Mouse (Mus musculus) MEL (cell line): ENCODE results near the gene Pdzd7. TPM values are rescaled to one million over a fixed set of nuclear protein-coding genes. Genes with fewer than 3 reads are reported as not detected.
A peak's percentile ranks its signal among the peaks of the same experiment; 100 is the strongest.

ENCODE experiments used
- DNase-seq: peaks from one replicate; pipeline ENCODE4 v3.0.0; 2011; ENCODE audit warnings: low read depth, low spot score
- H3K27ac ChIP-seq: 2 replicates; pipeline ENCODE4 v1.5.1; 2012; ENCODE audit warnings: low read depth, mild to moderate bottlenecking, control low read depth, low read length, moderate library complexity; ENCODE audit not compliant: control insufficient read depth
- H3K27me3 ChIP-seq, 2 experiments: fragments of 150-350 bp in 1 of 2; sonication (generic) in 1 of 2; 2 replicates each; pipeline ENCODE4 v1.6.1; 2012; ENCODE audit warnings: low read length in 2 of 2, mild to moderate bottlenecking in 2 of 2, improper control_type of control experiment in 1 of 2, moderate library complexity in 1 of 2; ENCODE audit not compliant: insufficient read depth in 2 of 2, control insufficient read depth in 1 of 2
- H3K36me3 ChIP-seq, 2 experiments: 2 replicates each; pipeline ENCODE4 v1.6.1; 2012 to 2014; ENCODE audit warnings: low read length in 2 of 2, improper control_type of control experiment in 1 of 2, inconsistent platforms in 1 of 2, mild to moderate bottlenecking in 1 of 2; ENCODE audit not compliant: insufficient read depth in 2 of 2, control insufficient read depth in 1 of 2
- H3K4me1 ChIP-seq, 2 experiments: fragments of 150-350 bp in 1 of 2; sonication (generic) in 1 of 2; 2 replicates each; pipeline ENCODE4 v1.6.1; 2012; ENCODE audit warnings: low read length in 2 of 2, improper control_type of control experiment in 1 of 2, mild to moderate bottlenecking in 1 of 2; ENCODE audit not compliant: insufficient read depth in 2 of 2, control insufficient read depth in 1 of 2
- H3K4me3 ChIP-seq, 2 experiments: fragments of 150-350 bp in 1 of 2; sonication (generic) in 1 of 2; 2 replicates each; pipeline ENCODE4 v1.5.1; 2012; ENCODE audit warnings: low read depth in 2 of 2, low read length in 2 of 2, mild to moderate bottlenecking in 2 of 2, moderate library complexity in 2 of 2, control low read depth in 1 of 2, improper control_type of control experiment in 1 of 2; ENCODE audit not compliant: control insufficient read depth in 1 of 2, insufficient read depth in 1 of 2
- H3K79me2 ChIP-seq: 2 replicates; pipeline ENCODE4 v1.6.1; 2012; ENCODE audit warnings: mild to moderate bottlenecking, low read length, moderate library complexity; ENCODE audit not compliant: control insufficient read depth, poor library complexity, insufficient read depth
- H3K9ac ChIP-seq: 2 replicates; pipeline ENCODE4 v1.6.1; 2012; ENCODE audit warnings: low read depth, mild to moderate bottlenecking, control low read depth, low read length, moderate library complexity; ENCODE audit not compliant: control insufficient read depth, poor library complexity, severe bottlenecking
- H3K9me3 ChIP-seq: fragments of 150-350 bp; sonication (generic); replicated peaks from 2 replicates; pipeline ENCODE4 v1.6.1; 2012; ENCODE audit warnings: mild to moderate bottlenecking, low read length, improper control_type of control experiment, moderate library complexity; ENCODE audit not compliant: insufficient read depth
- BHLHE40 ChIP-seq: IDR thresholded peaks from 2 replicates; pipeline ENCODE4 v1.6.1; 2012; ENCODE audit warnings: low read depth, mild to moderate bottlenecking, inconsistent platforms, low read length, improper control_type of control experiment, borderline replicate concordance
- CHD1 ChIP-seq: IDR thresholded peaks from 2 replicates; pipeline ENCODE4 v1.6.1; 2012; ENCODE audit warnings: low read depth, mild to moderate bottlenecking, inconsistent platforms, low read length, improper control_type of control experiment
- CHD2 ChIP-seq: IDR thresholded peaks from 2 replicates; pipeline ENCODE4 v1.6.1; 2011; ENCODE audit warnings: low read length, improper control_type of control experiment
- CTCF ChIP-seq, 3 experiments: IDR thresholded peaks in 2 of 3; conservative IDR thresholded peaks in 1 of 3; 2 replicates each; pipeline ENCODE4 v1.5.1; 2011 to 2012; ENCODE audit warnings: low read length in 3 of 3, low read depth in 2 of 3, mild to moderate bottlenecking in 2 of 3, improper control_type of control experiment in 1 of 3, inconsistent platforms in 1 of 3, mixed read lengths in 1 of 3, moderate library complexity in 1 of 3; ENCODE audit not compliant: control insufficient read depth in 1 of 3, insufficient read depth in 1 of 3, poor library complexity in 1 of 3, severe bottlenecking in 1 of 3
- E2F4 ChIP-seq: IDR thresholded peaks from 2 replicates; pipeline ENCODE4 v1.6.1; 2011; ENCODE audit warnings: low read depth, low read length, improper control_type of control experiment, borderline replicate concordance
- ELF1 ChIP-seq: IDR thresholded peaks from 2 replicates; pipeline ENCODE4 v1.6.1; 2014; ENCODE audit warnings: low read depth, mild to moderate bottlenecking, inconsistent platforms, low read length, improper control_type of control experiment, moderate library complexity
- EP300 ChIP-seq, 2 experiments: IDR thresholded peaks; 2 replicates each; pipeline ENCODE4 v1.6.1; 2011; ENCODE audit warnings: improper control_type of control experiment in 2 of 2, low read length in 2 of 2, low read depth in 1 of 2, mild to moderate bottlenecking in 1 of 2
- ETS1 ChIP-seq: IDR thresholded peaks from 2 replicates; pipeline ENCODE4 v1.6.1; 2012; ENCODE audit warnings: low read depth, mild to moderate bottlenecking, inconsistent platforms, low read length, improper control_type of control experiment, moderate library complexity
- GABPA ChIP-seq: IDR thresholded peaks from 2 replicates; pipeline ENCODE4 v1.6.1; 2012; ENCODE audit warnings: low read depth, mild to moderate bottlenecking, inconsistent platforms, low read length, improper control_type of control experiment, moderate library complexity
- GATA1 ChIP-seq: IDR thresholded peaks from 2 replicates; pipeline ENCODE4 v1.6.1; 2011; ENCODE audit warnings: low read depth, low read length, improper control_type of control experiment
- HCFC1 ChIP-seq: IDR thresholded peaks from 2 replicates; pipeline ENCODE4 v1.6.1; 2012; ENCODE audit warnings: low read depth, mild to moderate bottlenecking, inconsistent platforms, low read length, improper control_type of control experiment, moderate library complexity
- JUND ChIP-seq: IDR thresholded peaks from 2 replicates; pipeline ENCODE4 v1.6.1; 2011; ENCODE audit warnings: low read depth, mild to moderate bottlenecking, improper control_type of control experiment, low read length
- KAT2A ChIP-seq: conservative IDR thresholded peaks from 2 replicates; pipeline ENCODE4 v1.6.1; 2012; ENCODE audit warnings: low read depth, low read length, improper control_type of control experiment, inconsistent platforms
- MAFK ChIP-seq: IDR thresholded peaks from 2 replicates; pipeline ENCODE4 v1.6.1; 2011; ENCODE audit warnings: low read depth, mild to moderate bottlenecking, low read length, improper control_type of control experiment, borderline replicate concordance
- MAX ChIP-seq: IDR thresholded peaks from 2 replicates; pipeline ENCODE4 v1.6.1; 2011; ENCODE audit warnings: low read length, improper control_type of control experiment
- MAZ ChIP-seq: IDR thresholded peaks from 2 replicates; pipeline ENCODE4 v1.6.1; 2012; ENCODE audit warnings: low read depth, mild to moderate bottlenecking, inconsistent platforms, low read length, improper control_type of control experiment
- MEF2A ChIP-seq: IDR thresholded peaks from 2 replicates; pipeline ENCODE4 v1.6.1; 2014; ENCODE audit warnings: low read depth, mild to moderate bottlenecking, inconsistent platforms, low read length, improper control_type of control experiment; ENCODE audit not compliant: poor library complexity, insufficient replicate concordance, severe bottlenecking; ENCODE audit errors: extremely low read depth
- MXI1 ChIP-seq: IDR thresholded peaks from 2 replicates; pipeline ENCODE4 v1.6.1; 2011; ENCODE audit warnings: mild to moderate bottlenecking, low read depth, low read length, improper control_type of control experiment
- MYB ChIP-seq: IDR thresholded peaks from 2 replicates; pipeline ENCODE4 v1.6.1; 2011; ENCODE audit warnings: mild to moderate bottlenecking, low read depth, low read length, improper control_type of control experiment
- NELFE ChIP-seq: IDR thresholded peaks from 2 replicates; pipeline ENCODE4 v1.6.1; 2011; ENCODE audit warnings: low read depth, low read length, improper control_type of control experiment
- NRF1 ChIP-seq: IDR thresholded peaks from 2 replicates; pipeline ENCODE4 v1.6.1; 2014; ENCODE audit warnings: low read depth, mild to moderate bottlenecking, inconsistent platforms, low read length, improper control_type of control experiment, moderate library complexity; ENCODE audit not compliant: poor library complexity, insufficient read depth, severe bottlenecking
- POLR2A ChIP-seq, 2 experiments: IDR thresholded peaks; 2 replicates each; pipeline ENCODE4 v1.6.1; 2011 to 2012; ENCODE audit warnings: low read length in 2 of 2, mild to moderate bottlenecking in 2 of 2, control low read depth in 1 of 2, improper control_type of control experiment in 1 of 2, low read depth in 1 of 2, moderate library complexity in 1 of 2; ENCODE audit not compliant: control insufficient read depth in 1 of 2, insufficient read depth in 1 of 2, poor library complexity in 1 of 2
- POLR2AphosphoS2 ChIP-seq: IDR thresholded peaks from 2 replicates; pipeline ENCODE4 v1.6.1; 2011; ENCODE audit warnings: low read length, improper control_type of control experiment
- POLR2AphosphoS5 ChIP-seq: IDR thresholded peaks from 2 replicates; pipeline ENCODE4 v1.6.1; 2012; ENCODE audit warnings: low read depth, borderline replicate concordance, mild to moderate bottlenecking, inconsistent platforms, low read length, moderate library complexity, mixed read lengths
- RCOR1 ChIP-seq: IDR thresholded peaks from 2 replicates; pipeline ENCODE4 v1.6.1; 2012; ENCODE audit warnings: low read depth, mild to moderate bottlenecking, inconsistent platforms, low read length, improper control_type of control experiment
- SIN3A ChIP-seq: IDR thresholded peaks from 2 replicates; pipeline ENCODE4 v1.6.1; 2012; ENCODE audit warnings: low read length, improper control_type of control experiment, inconsistent platforms
- SMC3 ChIP-seq: IDR thresholded peaks from 2 replicates; pipeline ENCODE4 v1.6.1; 2011; ENCODE audit warnings: low read depth, low read length, improper control_type of control experiment
- TBP ChIP-seq: IDR thresholded peaks from 2 replicates; pipeline ENCODE4 v1.8.0; 2011; ENCODE audit warnings: low read depth, low read length, improper control_type of control experiment
- TCF12 ChIP-seq: IDR thresholded peaks from 2 replicates; pipeline ENCODE4 v1.6.1; 2014; ENCODE audit warnings: low read depth, mild to moderate bottlenecking, inconsistent platforms, low read length, improper control_type of control experiment, moderate library complexity
- UBTF ChIP-seq: IDR thresholded peaks from 2 replicates; pipeline ENCODE4 v1.6.1; 2012; ENCODE audit warnings: low read depth, mild to moderate bottlenecking, inconsistent platforms, low read length, improper control_type of control experiment, moderate library complexity, borderline replicate concordance; ENCODE audit not compliant: insufficient read depth
- USF1 ChIP-seq: IDR thresholded peaks from 2 replicates; pipeline ENCODE4 v1.6.1; 2014; ENCODE audit warnings: low read depth, mild to moderate bottlenecking, inconsistent platforms, low read length, improper control_type of control experiment, moderate library complexity
- USF2 ChIP-seq, 2 experiments: IDR thresholded peaks; 2 replicates each; pipeline ENCODE4 v1.6.1; 2011 to 2012; ENCODE audit warnings: improper control_type of control experiment in 2 of 2, low read length in 2 of 2, borderline replicate concordance in 1 of 2, inconsistent platforms in 1 of 2, low read depth in 1 of 2, mild to moderate bottlenecking in 1 of 2; ENCODE audit not compliant: insufficient read depth in 1 of 2
- ZC3H11A ChIP-seq: IDR thresholded peaks from 2 replicates; pipeline ENCODE4 v1.6.1; 2012; ENCODE audit warnings: low read depth, mild to moderate bottlenecking, inconsistent platforms, low read length, improper control_type of control experiment
- ZKSCAN1 ChIP-seq: IDR thresholded peaks from 2 replicates; pipeline ENCODE4 v1.6.1; 2012; ENCODE audit warnings: low read depth, mild to moderate bottlenecking, inconsistent platforms, low read length, improper control_type of control experiment, moderate library complexity
- ZMIZ1 ChIP-seq: IDR thresholded peaks from 2 replicates; pipeline ENCODE4 v1.6.1; 2012; ENCODE audit warnings: low read depth, mild to moderate bottlenecking, inconsistent platforms, low read length, improper control_type of control experiment, moderate library complexity
- ZNF384 ChIP-seq: IDR thresholded peaks from 2 replicates; pipeline ENCODE4 v1.6.1; 2012; ENCODE audit warnings: low read depth, mild to moderate bottlenecking, inconsistent platforms, low read length, improper control_type of control experiment
- polyA plus RNA-seq, 2 experiments: library from polyadenylated mRNA; stranded (reverse) in 1 of 2; unstranded in 1 of 2; fragments of >175 nt in 1 of 2; fragments of >200 nt in 1 of 2; gene quantifications; 2 replicates each; pipeline versions ENCODE4 v1.2.1 to v1.2.4; 2012; ENCODE audit warnings: low replicate concordance in 2 of 2, low read depth in 1 of 2; ENCODE audit not compliant: insufficient read length in 2 of 2, insufficient read depth in 1 of 2, missing spikeins in 1 of 2
- total RNA-seq: library from RNA; depleted of rRNA; stranded (reverse); fragments of 300-350 nt; gene quantifications from 2 replicates; pipeline ENCODE4 v1.2.3, GENCODE M21; 2012

Pdzd7 gene
- total and polyA plus RNA-seq, 3 experiments: 0.08 to 0.56 TPM; not detected in 1

- Histone ChIP-seq H3K9me3 (no peaks in the 10 kb centered on the region), H3K36me3 (peaks cover 0 to 5% of the 10 kb centered on the region in 2 experiments; a peak in 1 of 4 replicates), H3K4me1 (peaks cover 5 to 13% of the 10 kb centered on the region in 2 experiments; a peak in 3 of 4 replicates), H3K27me3 (peaks cover 0 to 4% of the 10 kb centered on the region in 2 experiments; a peak in 1 of 4 replicates), H3K27ac (peak within 1 kb of the TSS; percentile 94), H3K9ac (peak within 1 kb of the TSS; percentile 71), H3K4me3 (peak within 1 kb of the TSS; percentile 63 to 69), H3K79me2 (no peaks in the 10 kb centered on the region)
- DNase-seq: peak; percentile 96
- TF ChIP-seq POLR2AphosphoS2 (no peak), BHLHE40 (no peak), ELF1 (no peak), KAT2A (no peak), USF1 (0 out of 2 replicates have a peak, but pooled peaks have one; percentile 27), NELFE (peak; percentile 48), TCF12 (peak; percentile 35; the same call in 1 of the 2 replicates), EP300 (IDR thresholded peaks at IDR 0.05; ENCODE audit: low read depth in 1 of 2, low read length in 2 of 2) (peak in 1 of 2 experiments; percentile 35; a peak in 1 of 4 replicates), CHD1 (no peak), RCOR1 (no peak; the same call in 1 of the 2 replicates), GATA1 (no peak), GABPA (no peak), ZC3H11A (no peak), MAX (peak; percentile 32), USF2 (IDR thresholded peaks at IDR 0.05; ENCODE audit: borderline replicate concordance in 1 of 2, insufficient read depth in 1 of 2, low read depth in 1 of 2, low read length in 2 of 2) (no peak), JUND (0 out of 2 replicates have a peak, but pooled peaks have one; percentile 37), HCFC1 (peak; percentile 54), ZKSCAN1 (no peak), POLR2AphosphoS5 (no peak), UBTF (0 out of 2 replicates have a peak, but pooled peaks have one; percentile 74), E2F4 (no peak), MYB (0 out of 2 replicates have a peak, but pooled peaks have one; percentile 34), MAFK (no peak), SIN3A (peak; percentile 52), ZNF384 (no peak), POLR2A (IDR thresholded peaks at IDR 0.05; ENCODE audit: control insufficient read depth in 1 of 2, insufficient read depth in 1 of 2, low read depth in 1 of 2, low read length in 2 of 2, poor library complexity in 1 of 2) (peak in 1 of 2 experiments; percentile 73; a peak in 2 of 4 replicates), MXI1 (no peak), CHD2 (no peak), TBP (no peak; the same call in 1 of the 2 replicates), MEF2A (no peak), ETS1 (0 out of 2 replicates have a peak, but pooled peaks have one; percentile 51), SMC3 (peak; percentile 11; the same call in 1 of the 2 replicates), ZMIZ1 (no peak), NRF1 (no peak), CTCF (IDR thresholded peaks at IDR 0.05 in 2 of 3, conservative IDR thresholded peaks at IDR 0.05 in 1 of 3; ENCODE audit: control insufficient read depth in 1 of 3, insufficient read depth in 1 of 3, low read depth in 2 of 3, low read length in 3 of 3, poor library complexity in 1 of 3, severe bottlenecking in 1 of 3) (peak; percentile 69 to 74 (median 70)), MAZ (peak; percentile 93)
Observed at GRCm38 (mm10) chr19:45047417-45047934, 2.0 kb upstream of the Pdzd7 start, which contains the start of gene Sfxn3. Gene Sfxn3, plus strand, starts transcription at chr19:45047503.
